Mouse (Mus musculus) lung, postnatal 0 days (tissue): ENCODE measurements around the gene Ccdc189.

ENCODE experiments used
- CTCF ChIP-seq: IDR thresholded peaks from 2 replicates; pipeline ENCODE4 v1.5.1; 2016; ENCODE audit warnings: antibody characterized with exemption, mild to moderate bottlenecking
- EP300 ChIP-seq: IDR thresholded peaks from 2 replicates; pipeline ENCODE4 v1.6.1; 2016; ENCODE audit warnings: antibody characterized with exemption, mild to moderate bottlenecking, control low read depth

DNA sequence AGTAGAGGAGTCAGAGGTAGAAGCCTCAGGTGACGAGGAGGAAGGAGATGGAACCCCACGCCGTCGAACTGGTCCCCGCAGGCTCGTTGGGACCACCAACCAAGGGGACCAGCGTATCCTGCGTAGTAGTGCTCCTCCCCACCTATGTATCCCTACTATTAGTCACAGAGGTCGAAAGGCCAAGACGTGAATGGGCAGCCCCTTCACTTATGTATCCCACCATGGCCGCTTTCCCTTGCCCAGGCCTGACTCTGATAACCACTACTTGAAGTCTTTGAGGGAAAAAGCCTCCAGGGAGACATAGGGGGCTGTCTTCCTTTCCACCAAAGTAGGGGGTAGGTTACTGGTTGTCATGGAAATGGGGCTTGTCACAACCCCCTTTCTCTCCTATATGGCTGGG, 27.8 kb downstream of the Ccdc189 start:
- TF ChIP-seq CTCF = no peak
- TF ChIP-seq EP300 = no peak
